Comparison of ENCODE assay signal across 15 mouse cellular contexts in genomic region chr15:32562600-32562999, GRCm38 (mm10).
DNase-seq lines count a peak whose midpoint lies in the region; ATAC-seq and TF ChIP-seq lines count a peak whose summit lies in the region.
"Had no signal": no experiment of that assay in that cellular context is flagged by ENCODE, and none has a peak within 500 bp of the region (broad histone marks: within the 10 kb centered on the region; RNA-seq: fewer than 3 reads in every experiment).

No protein-coding gene starts in this region.

- H3K4me2 ChIP-seq in heart, embryonic 13.5 days = no peak overlapping the region
- H3K4me2 ChIP-seq in limb, embryonic 12.5 days = no peak overlapping the region
- no peak overlapping the region for H3K4me2 ChIP-seq in limb, embryonic 13.5 days (replicated peaks)

- no peak for ATAC-seq in heart, embryonic 13.5 days (ENCODE audit: extremely low read depth, insufficient number of reproducible peaks, low FRiP score, low TSS enrichment)
- ATAC-seq in limb, embryonic 12.5 days (ENCODE audit: insufficient number of reproducible peaks, insufficient read depth, low FRiP score, low TSS enrichment, low read depth) = no peak
- no peak for ATAC-seq in limb, embryonic 13.5 days (ENCODE audit: low FRiP score, low read depth)
- ATAC-seq: forebrain, postnatal 0 days; Patski had no signal

- no peak overlapping the region for H3K9ac ChIP-seq in heart, embryonic 13.5 days
- H3K9ac ChIP-seq in heart, adult 2 months (ENCODE audit: low read depth, low read length) = no peak overlapping the region
- no peak overlapping the region for H3K9ac ChIP-seq in limb, embryonic 12.5 days (replicated peaks)
- H3K9ac ChIP-seq in limb, embryonic 13.5 days = no peak overlapping the region
- H3K9ac ChIP-seq: forebrain, postnatal 0 days; liver, embryonic 14.5 days had no signal

- intact Hi-C loops in heart, adult 2 months (cut with DNase I) = no loop called here

- H3K27me3 ChIP-seq in heart, embryonic 13.5 days (replicated peaks) = no peaks in the 10 kb centered on the region
- no peaks in the 10 kb centered on the region for H3K27me3 ChIP-seq in heart, adult 2 months (ENCODE audit: control insufficient read depth, insufficient read depth, low read length)
- H3K27me3 ChIP-seq in limb, embryonic 12.5 days = no peaks in the 10 kb centered on the region
- no peaks in the 10 kb centered on the region for H3K27me3 ChIP-seq in limb, embryonic 10.5 days (ENCODE audit: low read depth, poor library complexity, severe bottlenecking)
- H3K27me3 ChIP-seq in limb, embryonic 13.5 days = no peaks in the 10 kb centered on the region
- H3K27me3 ChIP-seq: Patski had no signal

- WGBS in heart, embryonic 13.5 days = 51% methylated on average over 6 of the region's 6 CpGs
- 42% methylated on average over 6 of the region's 6 CpGs for WGBS in heart, adult 2 months
- 76% methylated on average over 6 of the region's 6 CpGs for WGBS in limb, embryonic 12.5 days
- 84% methylated on average over 6 of the region's 6 CpGs for WGBS in limb, embryonic 10.5 days
- 67% methylated on average over 6 of the region's 6 CpGs for WGBS in limb, embryonic 13.5 days

- peak overlapping the region; percentile 54 for H3K27ac ChIP-seq in heart, embryonic 13.5 days (replicated peaks)
- H3K27ac ChIP-seq in heart, adult 2 months = no peak overlapping the region
- H3K27ac ChIP-seq in limb, embryonic 12.5 days = peak overlapping the region; percentile 66; the same call in 1 of the 2 replicates
- H3K27ac ChIP-seq in limb, embryonic 10.5 days = no peak overlapping the region
- peak overlapping the region; percentile 52; the same call in 1 of the 2 replicates for H3K27ac ChIP-seq in limb, embryonic 13.5 days
- H3K27ac ChIP-seq: layer of hippocampus, adult 2 months; liver, embryonic 14.5 days had no signal

- no peaks in the 10 kb centered on the region for H3K79me2 ChIP-seq in heart, adult 2 months (replicated peaks; ENCODE audit: control insufficient read depth, insufficient read depth, low read length)

- TF ChIP-seq POLR2A in heart, adult 2 months (IDR thresholded peaks at IDR 0.05; ENCODE audit: insufficient read depth, low read depth, low read length) = no peak

- H3K9me3 ChIP-seq in heart, embryonic 13.5 days = no peaks in the 10 kb centered on the region
- no peaks in the 10 kb centered on the region for H3K9me3 ChIP-seq in limb, embryonic 12.5 days
- H3K9me3 ChIP-seq in limb, embryonic 10.5 days (replicated peaks) = no peaks in the 10 kb centered on the region
- H3K9me3 ChIP-seq in limb, embryonic 13.5 days = no peaks in the 10 kb centered on the region

- H3K36me3 ChIP-seq in heart, embryonic 13.5 days = no peaks in the 10 kb centered on the region
- no peaks in the 10 kb centered on the region for H3K36me3 ChIP-seq in heart, adult 2 months (ENCODE audit: control insufficient read depth, insufficient read depth, low read length)
- H3K36me3 ChIP-seq in limb, embryonic 12.5 days = no peaks in the 10 kb centered on the region
- H3K36me3 ChIP-seq in limb, embryonic 10.5 days = 0 out of 2 replicates have a peak, but pooled peaks cover 4% of the 10 kb centered on the region
- peaks cover 10% of the 10 kb centered on the region; the same call in 1 of the 2 replicates for H3K36me3 ChIP-seq in limb, embryonic 13.5 days

- no peak overlapping the region for H3K4me3 ChIP-seq in heart, embryonic 13.5 days
- H3K4me3 ChIP-seq in heart, adult 2 months = no peak overlapping the region
- no peak overlapping the region for H3K4me3 ChIP-seq in limb, embryonic 12.5 days (replicated peaks)
- no peak overlapping the region for H3K4me3 ChIP-seq in limb, embryonic 10.5 days
- no peak overlapping the region for H3K4me3 ChIP-seq in limb, embryonic 13.5 days
- H3K4me3 ChIP-seq: layer of hippocampus, adult 2 months had no signal

- H3K4me1 ChIP-seq in heart, embryonic 13.5 days = 0 out of 2 replicates have a peak, but pooled peaks cover 4% of the 10 kb centered on the region
- H3K4me1 ChIP-seq in heart, adult 2 months (ENCODE audit: control insufficient read depth, insufficient read depth, low read length) = no peaks in the 10 kb centered on the region
- peaks cover 3% of the 10 kb centered on the region; the same call in 1 of the 2 replicates for H3K4me1 ChIP-seq in limb, embryonic 12.5 days (replicated peaks)
- no peaks in the 10 kb centered on the region for H3K4me1 ChIP-seq in limb, embryonic 10.5 days
- peaks cover 8% of the 10 kb centered on the region for H3K4me1 ChIP-seq in limb, embryonic 13.5 days

- DNase-seq in heart, adult 2 months = no peak
- DNase-seq in limb, embryonic 10.5 days (ENCODE audit: low spot score) = no peak
- peak; percentile 23 for DNase-seq in Muller cell, postnatal 12 days (ENCODE audit: inconsistent ontology term)
- no peak for DNase-seq in urinary bladder, adult 2 months (ENCODE audit: low spot score)
- DNase-seq in spleen, adult 18-20 months = no peak
- DNase-seq: cerebellum, adult 11 months; cerebellum, postnatal 36 days; forebrain, postnatal 0 days; gastrocnemius, postnatal 10 days had no signal

- TF ChIP-seq CTCF in heart, adult 2 months (IDR thresholded peaks at IDR 0.05) = no peak

- no peak for TF ChIP-seq EP300 in heart, adult 2 months (IDR thresholded peaks at IDR 0.05; ENCODE audit: insufficient read depth, low read depth, low read length)

Comparison
In these comparisons a context has a peak if more than half of its experiments do, and no peak if none do; other contexts are left out.
1. H3K27ac ChIP-seq: peak in heart, embryonic 13.5 days (single experiment), limb, embryonic 12.5 days (single experiment) and limb, embryonic 13.5 days (single experiment); none in heart, adult 2 months (single experiment) and limb, embryonic 10.5 days (single experiment).